Mouse (Mus musculus): ENCODE measurements at regions not wholly inside any gene's neighbourhood (a gene's known extent, or its start where the extent isn't known, plus 50 kb on each side); places are given as distances from the start of the nearest gene placed in this dataset.

- no peaks in the 10 kb centered on the region for H3K79me2 ChIP-seq (ENCODE audit: control insufficient read depth, insufficient read depth, low read length, poor library complexity)
- H3K27me3 ChIP-seq (ENCODE audit: control insufficient read depth in 1 of 2, insufficient read depth in 2 of 2, low read length in 2 of 2) = no peaks in the 10 kb centered on the region
- no peaks in the 10 kb centered on the region for H3K36me3 ChIP-seq (ENCODE audit: control insufficient read depth in 1 of 2, insufficient read depth in 2 of 2, low read length in 2 of 2)
- TF ChIP-seq BHLHE40 (IDR thresholded peaks at IDR 0.05; ENCODE audit: borderline replicate concordance, low read depth, low read length) (no peak), TAL1 (IDR thresholded peaks at IDR 0.05; ENCODE audit: low read length) (no peak), MEF2A (IDR thresholded peaks at IDR 0.05; ENCODE audit: extremely low read depth, insufficient replicate concordance, low read depth, low read length, poor library complexity, severe bottlenecking) (no peak)
- no peaks in the 10 kb centered on the region for H3K9me3 ChIP-seq (replicated peaks; ENCODE audit: insufficient read depth, low read length)
- no peak overlapping the region for H3K9ac ChIP-seq (ENCODE audit: control insufficient read depth, low read depth, low read length, poor library complexity, severe bottlenecking)
- DNase-seq (ENCODE audit: low read depth, low spot score) = no peak
- no peaks in the 10 kb centered on the region for H3K4me1 ChIP-seq (ENCODE audit: control insufficient read depth in 1 of 2, insufficient read depth in 2 of 2, low read length in 2 of 2)
- no peak overlapping the region for H3K27ac ChIP-seq (ENCODE audit: control insufficient read depth, low read depth, low read length)
- H3K4me3 ChIP-seq (ENCODE audit: control insufficient read depth in 1 of 2, insufficient read depth in 1 of 2, low read depth in 2 of 2, low read length in 2 of 2) = no peak overlapping the region
These were observed 162.3 kb upstream of the Ttc29 start for GRCm38 (mm10) chr8:78050768-78051167.

- H3K4me1 ChIP-seq (ENCODE audit: control insufficient read depth in 1 of 2, insufficient read depth in 2 of 2, low read length in 2 of 2) = no peaks in the 10 kb centered on the region
- no peak overlapping the region for H3K27ac ChIP-seq (ENCODE audit: control insufficient read depth, low read depth, low read length)
- H3K4me3 ChIP-seq (ENCODE audit: control insufficient read depth in 1 of 2, insufficient read depth in 1 of 2, low read depth in 2 of 2, low read length in 2 of 2) = no peak overlapping the region
- TF ChIP-seq TCF12 (IDR thresholded peaks at IDR 0.05; ENCODE audit: low read depth, low read length) = no peak
- TF ChIP-seq CHD1 (IDR thresholded peaks at IDR 0.05; ENCODE audit: low read depth, low read length) = no peak
- no peak for TF ChIP-seq ETS1 (IDR thresholded peaks at IDR 0.05; ENCODE audit: low read depth, low read length)
- no peak for TF ChIP-seq SIN3A (IDR thresholded peaks at IDR 0.05; ENCODE audit: low read length)
- TF ChIP-seq MYB (IDR thresholded peaks at IDR 0.05; ENCODE audit: low read depth, low read length) = no peak
- TF ChIP-seq ELF1 (IDR thresholded peaks at IDR 0.05; ENCODE audit: low read depth, low read length) = no peak
- no peak for TF ChIP-seq KAT2A (conservative IDR thresholded peaks at IDR 0.05; ENCODE audit: low read depth, low read length)
- TF ChIP-seq NELFE (IDR thresholded peaks at IDR 0.05; ENCODE audit: low read depth, low read length) = no peak
- no peaks in the 10 kb centered on the region for H3K36me3 ChIP-seq (ENCODE audit: control insufficient read depth in 1 of 2, insufficient read depth in 2 of 2, low read length in 2 of 2)
- DNase-seq (ENCODE audit: low read depth, low spot score) = no peak
- H3K79me2 ChIP-seq (ENCODE audit: control insufficient read depth, insufficient read depth, low read length, poor library complexity) = no peaks in the 10 kb centered on the region
- no peak overlapping the region for H3K9ac ChIP-seq (ENCODE audit: control insufficient read depth, low read depth, low read length, poor library complexity, severe bottlenecking)
- H3K27me3 ChIP-seq (ENCODE audit: control insufficient read depth in 1 of 2, insufficient read depth in 2 of 2, low read length in 2 of 2) = no peaks in the 10 kb centered on the region
- H3K9me3 ChIP-seq (replicated peaks; ENCODE audit: insufficient read depth, low read length) = no peaks in the 10 kb centered on the region
These were observed 158.7 kb upstream of the Ttc29 start for GRCm38 (mm10) chr8:78054435-78054834.

- Histone ChIP-seq H3K36me3 (ENCODE audit: control insufficient read depth in 1 of 2, insufficient read depth in 2 of 2, low read length in 2 of 2) (no peaks in the 10 kb centered on the region), H3K27me3 (ENCODE audit: control insufficient read depth in 1 of 2, insufficient read depth in 2 of 2, low read length in 2 of 2) (no peaks in the 10 kb centered on the region), H3K27ac (ENCODE audit: control insufficient read depth, low read depth, low read length) (no peak overlapping the region), H3K4me1 (ENCODE audit: control insufficient read depth in 1 of 2, insufficient read depth in 2 of 2, low read length in 2 of 2) (no peaks in the 10 kb centered on the region), H3K4me3 (ENCODE audit: control insufficient read depth in 1 of 2, insufficient read depth in 1 of 2, low read depth in 2 of 2, low read length in 2 of 2) (no peak overlapping the region), H3K9ac (ENCODE audit: control insufficient read depth, low read depth, low read length, poor library complexity, severe bottlenecking) (no peak overlapping the region), H3K79me2 (ENCODE audit: control insufficient read depth, insufficient read depth, low read length, poor library complexity) (no peaks in the 10 kb centered on the region), H3K9me3 (replicated peaks; ENCODE audit: insufficient read depth, low read length) (no peaks in the 10 kb centered on the region)
- DNase-seq (ENCODE audit: low read depth, low spot score) = no peak
- TF ChIP-seq ZNF384 (IDR thresholded peaks at IDR 0.05; ENCODE audit: low read depth, low read length) (no peak), ZC3H11A (IDR thresholded peaks at IDR 0.05; ENCODE audit: low read depth, low read length) (no peak), CHD2 (IDR thresholded peaks at IDR 0.05; ENCODE audit: low read length) (no peak), ELF1 (IDR thresholded peaks at IDR 0.05; ENCODE audit: low read depth, low read length) (no peak), NELFE (IDR thresholded peaks at IDR 0.05; ENCODE audit: low read depth, low read length) (no peak), MYC (IDR thresholded peaks at IDR 0.05; ENCODE audit: low read depth, low read length) (no peak), MAFK (IDR thresholded peaks at IDR 0.05; ENCODE audit: borderline replicate concordance, low read depth, low read length) (no peak)
These were observed 158.2 kb upstream of the Ttc29 start for GRCm38 (mm10) chr8:78054920-78055319.
